Mouse (Mus musculus): ENCODE data around the gene Herc1.
A peak's percentile ranks its signal among the peaks of the same experiment; 100 is the strongest.

DNA sequence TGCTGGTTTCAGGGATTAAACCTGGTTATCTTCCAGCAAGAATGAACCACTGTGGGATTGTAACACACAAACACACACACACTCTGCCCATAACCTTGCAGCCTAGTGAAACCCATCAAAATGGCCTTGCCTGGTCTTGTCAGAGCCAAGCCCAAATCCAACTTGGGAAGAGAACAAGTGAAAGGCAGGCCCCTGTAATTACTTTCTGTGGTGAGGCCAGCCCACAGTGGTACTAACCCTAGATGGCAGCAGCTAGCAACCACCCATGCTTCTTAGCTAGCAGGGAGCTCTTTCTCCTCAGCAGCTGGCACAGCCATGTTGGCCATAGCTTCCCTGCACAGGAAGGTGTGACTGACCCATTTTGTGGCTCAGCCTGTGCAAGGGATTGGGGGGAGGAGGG, 162.9 kb downstream of the Herc1 start:
- 0 out of 2 replicates have a peak, but pooled peaks have one; percentile 4 for TF ChIP-seq CTCF (IDR thresholded peaks at IDR 0.05; ENCODE audit: low read depth, low read length)
- TF ChIP-seq POLR2A (IDR thresholded peaks at IDR 0.05; ENCODE audit: extremely low read depth, insufficient read depth, low read length) = no peak
